Mouse (Mus musculus): Measurements from ENCODE around the gene Atf7. TPM values are rescaled to one million over a fixed set of nuclear protein-coding genes. Genes with fewer than 3 reads are reported as not detected.

Atf7 gene
- total and polyA plus RNA-seq, 2 experiments, result 10.1 to 41.1 TPM

- Histone ChIP-seq H3K27ac (replicated peaks; ENCODE audit: insufficient read depth, low read depth, low read length) (no peak overlapping the region), H3K79me2 (ENCODE audit: control insufficient read depth, insufficient read depth, low read length) (peaks cover 2% of the 10 kb centered on the region; the same call in 1 of the 2 replicates), H3K27me3 (ENCODE audit: control insufficient read depth, insufficient read depth, low read length) (no peaks in the 10 kb centered on the region), H3K9ac (ENCODE audit: low read depth, low read length) (no peak overlapping the region), H3K36me3 (ENCODE audit: control insufficient read depth, insufficient read depth, low read length) (peaks cover 3% of the 10 kb centered on the region; the same call in 1 of the 2 replicates), H3K4me1 (ENCODE audit: control insufficient read depth, insufficient read depth, low read length) (peaks cover 1% of the 10 kb centered on the region; the same call in 1 of the 2 replicates), H3K4me3 (ENCODE audit: insufficient read depth, low read depth, low read length) (no peak overlapping the region)
- TF ChIP-seq CTCF (IDR thresholded peaks at IDR 0.05; ENCODE audit: low read depth, low read length) (no peak), POLR2A (IDR thresholded peaks at IDR 0.05; ENCODE audit: extremely low read depth, insufficient read depth, low read length) (no peak)
- WGBS, result 43% methylated on average over 1 of the region's 1 CpGs
- DNase-seq (ENCODE audit: extremely low read depth, low read depth, low spot score), result no peak
Observed at GRCm38 (mm10) chr15:102592674-102593073, 32.6 kb downstream of the Atf7 start.

DNA sequence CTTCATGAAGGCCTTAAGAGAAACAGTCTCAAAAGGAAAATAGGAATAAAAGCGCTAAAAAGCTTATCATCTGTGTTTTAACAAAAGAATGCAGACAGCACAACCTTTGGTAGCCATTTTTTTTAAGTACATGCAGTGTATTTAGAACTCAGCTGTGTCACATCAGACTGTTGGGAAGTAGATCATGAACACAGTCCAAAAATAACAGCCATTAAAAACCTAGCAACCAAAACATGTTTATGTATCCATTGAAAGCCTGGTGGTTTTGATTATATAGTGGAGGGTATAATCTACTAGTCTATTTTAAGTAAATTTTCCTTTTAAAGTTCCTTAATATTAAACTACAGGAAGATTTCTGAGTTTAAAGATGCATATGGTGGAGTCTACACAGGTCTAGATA is 34.7 kb downstream of the Atf7 start:
- WGBS, result 82% methylated on average over 1 of the region's 1 CpGs
- Histone ChIP-seq H3K27ac (replicated peaks; ENCODE audit: insufficient read depth, low read depth, low read length) (no peak overlapping the region), H3K79me2 (ENCODE audit: control insufficient read depth, insufficient read depth, low read length) (peaks cover 2% of the 10 kb centered on the region; the same call in 1 of the 2 replicates), H3K9ac (ENCODE audit: low read depth, low read length) (no peak overlapping the region), H3K36me3 (ENCODE audit: control insufficient read depth, insufficient read depth, low read length) (peaks cover 3% of the 10 kb centered on the region; the same call in 1 of the 2 replicates), H3K27me3 (ENCODE audit: control insufficient read depth, insufficient read depth, low read length) (no peaks in the 10 kb centered on the region), H3K4me3 (ENCODE audit: insufficient read depth, low read depth, low read length) (no peak overlapping the region), H3K4me1 (ENCODE audit: control insufficient read depth, insufficient read depth, low read length) (peaks cover 1% of the 10 kb centered on the region; the same call in 1 of the 2 replicates)
- no peak for TF ChIP-seq POLR2A (IDR thresholded peaks at IDR 0.05; ENCODE audit: extremely low read depth, insufficient read depth, low read length)
- TF ChIP-seq CTCF (IDR thresholded peaks at IDR 0.05; ENCODE audit: low read depth, low read length), result no peak
- DNase-seq (ENCODE audit: extremely low read depth, low read depth, low spot score), result no peak

DNA sequence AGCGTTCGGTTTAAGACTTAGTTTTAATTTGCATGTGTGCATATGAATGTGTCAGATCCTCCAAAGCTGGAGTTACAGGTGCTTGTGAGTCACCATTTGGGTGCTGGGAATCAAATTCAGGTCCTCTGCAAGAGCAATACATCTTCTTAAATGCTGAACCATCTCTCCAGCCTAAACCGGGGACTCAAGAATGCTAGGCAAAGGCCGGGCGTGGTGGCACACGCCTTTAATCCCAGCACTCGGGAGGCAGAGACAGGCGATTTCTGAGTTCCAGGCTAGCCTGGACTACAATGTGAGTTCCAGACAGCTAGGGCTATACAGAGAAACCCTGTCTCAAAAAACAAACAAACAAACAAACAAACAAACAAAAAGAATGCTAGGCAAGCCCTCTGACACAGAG is 35.4 kb downstream of the Atf7 start:
- H3K4me3 ChIP-seq (ENCODE audit: insufficient read depth, low read depth, low read length), result no peak overlapping the region
- no peak overlapping the region for H3K9ac ChIP-seq (ENCODE audit: low read depth, low read length)
- H3K27ac ChIP-seq (replicated peaks; ENCODE audit: insufficient read depth, low read depth, low read length), result no peak overlapping the region
- H3K79me2 ChIP-seq (ENCODE audit: control insufficient read depth, insufficient read depth, low read length), result peaks cover 2% of the 10 kb centered on the region; the same call in 1 of the 2 replicates
- H3K36me3 ChIP-seq (ENCODE audit: control insufficient read depth, insufficient read depth, low read length), result peaks cover 3% of the 10 kb centered on the region; the same call in 1 of the 2 replicates
- TF ChIP-seq CTCF (IDR thresholded peaks at IDR 0.05; ENCODE audit: low read depth, low read length) (no peak), POLR2A (IDR thresholded peaks at IDR 0.05; ENCODE audit: extremely low read depth, insufficient read depth, low read length) (no peak)
- H3K4me1 ChIP-seq (ENCODE audit: control insufficient read depth, insufficient read depth, low read length), result no peaks in the 10 kb centered on the region
- over 99% methylated on average over 8 of the region's 8 CpGs for WGBS
- DNase-seq (ENCODE audit: extremely low read depth, low read depth, low spot score), result no peak
- no peaks in the 10 kb centered on the region for H3K27me3 ChIP-seq (ENCODE audit: control insufficient read depth, insufficient read depth, low read length)

DNA sequence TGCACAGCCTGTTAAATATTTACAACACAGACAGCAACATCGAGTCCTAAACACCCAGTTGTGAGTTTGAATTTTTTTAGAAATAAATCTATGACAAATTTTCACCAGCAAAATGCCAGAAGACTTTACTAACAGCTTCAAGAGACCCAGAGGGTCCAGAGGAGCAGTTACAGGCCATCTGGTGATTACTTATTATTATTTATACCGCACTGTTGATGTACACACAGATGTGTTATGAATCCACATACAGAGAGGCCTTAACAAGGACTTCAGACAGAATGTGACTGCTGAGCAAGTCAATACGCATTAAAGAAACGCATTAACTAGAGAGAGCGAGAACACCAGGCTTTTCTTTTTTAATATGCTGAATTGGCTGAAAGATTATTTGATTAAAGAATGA is 39.8 kb downstream of the Atf7 start:
- DNase-seq (ENCODE audit: extremely low read depth, low read depth, low spot score), result no peak
- no peak overlapping the region for H3K27ac ChIP-seq (replicated peaks; ENCODE audit: insufficient read depth, low read depth, low read length)
- no peak overlapping the region for H3K9ac ChIP-seq (ENCODE audit: low read depth, low read length)
- H3K4me3 ChIP-seq (ENCODE audit: insufficient read depth, low read depth, low read length), result no peak overlapping the region
- no peaks in the 10 kb centered on the region; the same call in 1 of the 2 replicates for H3K36me3 ChIP-seq (ENCODE audit: control insufficient read depth, insufficient read depth, low read length)
- peaks cover 7% of the 10 kb centered on the region; the same call in 1 of the 2 replicates for H3K79me2 ChIP-seq (ENCODE audit: control insufficient read depth, insufficient read depth, low read length)
- no peak for TF ChIP-seq CTCF (IDR thresholded peaks at IDR 0.05; ENCODE audit: low read depth, low read length)
- no peak for TF ChIP-seq POLR2A (IDR thresholded peaks at IDR 0.05; ENCODE audit: extremely low read depth, insufficient read depth, low read length)
- H3K27me3 ChIP-seq (ENCODE audit: control insufficient read depth, insufficient read depth, low read length), result no peaks in the 10 kb centered on the region
- no peaks in the 10 kb centered on the region for H3K4me1 ChIP-seq (ENCODE audit: control insufficient read depth, insufficient read depth, low read length)
- WGBS, result 73% methylated on average over 5 of the region's 5 CpGs

GRCm38 (mm10) chr15:102583708-102584383 is 41.4 kb downstream of the Atf7 start:
- no peak for DNase-seq (ENCODE audit: extremely low read depth, low read depth, low spot score)
- Histone ChIP-seq H3K4me3 (ENCODE audit: insufficient read depth, low read depth, low read length) (no peak overlapping the region), H3K27me3 (ENCODE audit: control insufficient read depth, insufficient read depth, low read length) (no peaks in the 10 kb centered on the region), H3K79me2 (ENCODE audit: control insufficient read depth, insufficient read depth, low read length) (peaks cover 5% of the 10 kb centered on the region; the same call in 1 of the 2 replicates), H3K4me1 (ENCODE audit: control insufficient read depth, insufficient read depth, low read length) (no peaks in the 10 kb centered on the region), H3K27ac (replicated peaks; ENCODE audit: insufficient read depth, low read depth, low read length) (no peak overlapping the region), H3K9ac (ENCODE audit: low read depth, low read length) (no peak overlapping the region), H3K36me3 (ENCODE audit: control insufficient read depth, insufficient read depth, low read length) (no peaks in the 10 kb centered on the region)
- TF ChIP-seq POLR2A (IDR thresholded peaks at IDR 0.05; ENCODE audit: extremely low read depth, insufficient read depth, low read length), result no peak
- no peak for TF ChIP-seq CTCF (IDR thresholded peaks at IDR 0.05; ENCODE audit: low read depth, low read length)
- WGBS, result 87% methylated on average over 8 of the region's 8 CpGs

- Histone ChIP-seq H3K79me2 (ENCODE audit: control insufficient read depth, insufficient read depth, low read length) (peaks cover 7% of the 10 kb centered on the region; the same call in 1 of the 2 replicates), H3K4me1 (ENCODE audit: control insufficient read depth, insufficient read depth, low read length) (peaks cover 2% of the 10 kb centered on the region; the same call in 1 of the 2 replicates), H3K36me3 (ENCODE audit: control insufficient read depth, insufficient read depth, low read length) (0 out of 2 replicates have a peak, but pooled peaks cover 2% of the 10 kb centered on the region), H3K27me3 (ENCODE audit: control insufficient read depth, insufficient read depth, low read length) (no peaks in the 10 kb centered on the region), H3K9ac (ENCODE audit: low read depth, low read length) (no peak overlapping the region), H3K27ac (replicated peaks; ENCODE audit: insufficient read depth, low read depth, low read length) (no peak overlapping the region), H3K4me3 (ENCODE audit: insufficient read depth, low read depth, low read length) (no peak overlapping the region)
- DNase-seq (ENCODE audit: extremely low read depth, low read depth, low spot score), result no peak
- no peak for TF ChIP-seq CTCF (IDR thresholded peaks at IDR 0.05; ENCODE audit: low read depth, low read length)
- no peak for TF ChIP-seq POLR2A (IDR thresholded peaks at IDR 0.05; ENCODE audit: extremely low read depth, insufficient read depth, low read length)
- WGBS, result 69% methylated on average over 1 of the region's 1 CpGs
Observed at GRCm38 (mm10) chr15:102581205-102581604, 44.1 kb downstream of the Atf7 start.

All from liver, adult 2 months (tissue).